Mouse (Mus musculus): ENCODE results near the gene Gm3476. TPM values are rescaled to one million over a fixed set of nuclear protein-coding genes. Genes with fewer than 3 reads are reported as not detected.
"Not testable (repeated sequence)": the region's sequence is repeated elsewhere in the genome, so short reads cannot be mapped to it uniquely, and the experiment has no call there.

The Gm3476 gene
- not detected for total RNA-seq (2022)

DNA sequence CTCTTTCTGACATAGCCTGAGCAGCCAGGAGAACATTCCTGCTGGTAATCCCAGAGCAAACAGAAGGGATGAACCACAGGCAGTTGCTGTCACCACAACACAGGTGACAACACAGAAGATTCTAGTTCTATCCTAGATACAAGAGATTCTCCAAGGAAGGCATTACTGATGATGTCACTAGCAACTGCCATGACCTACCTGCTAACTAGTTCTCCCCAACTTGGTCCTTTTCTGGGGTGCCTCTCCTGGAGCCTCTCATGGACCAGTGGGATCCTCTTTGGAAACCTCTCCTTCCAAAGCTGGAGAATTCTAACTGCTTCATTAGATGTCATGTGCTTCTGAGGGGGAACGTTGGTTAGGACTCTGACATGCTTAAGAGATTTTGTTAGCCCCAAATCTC lies at the start of gene Gm3476:
TSS of gene Gm3476 (minus strand) at position 101 of the 400 bp plus-strand sequence.
- DNase-seq, result not testable (repeated sequence)

GRCm38 (mm10) chr14:6163538-6163937 lies 37.9 kb upstream of the Gm3476 start:
- DNase-seq, result not testable (repeated sequence)

DNA sequence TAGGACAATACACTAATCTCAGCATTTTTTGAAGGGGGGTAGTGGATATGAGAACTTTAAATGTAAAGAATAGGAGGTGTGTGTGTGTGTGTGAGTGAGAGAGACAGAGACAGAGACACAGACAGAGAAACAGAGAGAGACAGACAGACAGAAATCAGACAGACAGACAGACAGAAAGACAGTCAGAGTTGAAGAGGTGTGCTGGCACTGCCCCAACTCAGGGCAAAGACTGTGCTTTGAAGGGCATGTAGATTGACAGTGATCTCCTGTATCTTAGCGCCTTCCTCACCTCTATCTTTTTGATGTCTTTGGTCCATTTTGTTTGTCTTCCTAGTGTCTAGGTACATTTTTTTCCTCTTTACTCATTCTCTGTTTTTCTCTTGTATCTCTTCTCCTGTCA lies 35.5 kb upstream of the Gm3476 start:
- DNase-seq, result not testable (repeated sequence)

- DNase-seq, result peak; percentile 1
Measured at GRCm38 (mm10) chr14:6108272-6108925, 17.2 kb downstream of the Gm3476 start, which contains the start of gene Gm3468. Gene Gm3468, minus strand, starts transcription at chr14:6108665.

- DNase-seq, result not testable (repeated sequence)
Measured at GRCm38 (mm10) chr14:6107500-6107899, 18.1 kb downstream of the Gm3476 start.

DNA sequence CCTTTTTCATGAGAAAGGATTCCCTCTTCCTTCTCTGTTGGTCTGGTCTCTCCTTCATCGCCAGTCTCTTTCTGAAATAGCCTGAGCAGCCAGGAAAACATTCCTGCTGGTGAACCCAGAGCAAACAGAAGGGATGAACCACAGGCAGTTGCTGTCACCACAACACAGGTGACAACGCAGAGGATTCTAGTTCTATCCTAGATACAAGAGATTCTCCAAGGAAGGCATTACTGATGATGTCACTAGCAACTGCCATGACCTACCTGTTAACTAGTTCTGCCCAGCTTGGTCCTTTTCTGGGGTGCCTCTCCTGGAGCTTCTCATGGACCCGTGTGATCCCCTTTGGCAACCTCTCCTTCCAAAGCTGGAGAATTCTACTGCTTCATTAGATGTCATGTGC lies 31.8 kb downstream of the Gm3476 start, which contains the start of gene Gm8206:
TSS of gene Gm8206 (minus strand) at position 101 of the 400 bp plus-strand sequence.
- DNase-seq, result not testable (repeated sequence)

- DNase-seq, result not testable (repeated sequence)
Measured at GRCm38 (mm10) chr14:6058167-6058566, 67.4 kb downstream of the Gm3476 start, which contains the start of gene Gm6337. Gene Gm6337, minus strand, starts transcription at chr14:6058267.

Other genes with a start within 250 kb of the Gm3476 start
- gene Gm8237, start 245.4 kb downstream of the Gm3476 start, total RNA-seq (2022), result under 1 TPM in 1 of 4 experiments, not detected in 3; 0.35 TPM
- under 1 TPM in 2 of 4 experiments, not detected in 2; 0.22 to 0.59 TPM for gene Gm3248, start 164.1 kb downstream of the Gm3476 start, total RNA-seq (2022)
- not detected for gene Gm3453, start 146.7 kb downstream of the Gm3476 start, total RNA-seq (2022)
- not detected for gene Gm6337, start 67.5 kb downstream of the Gm3476 start, total RNA-seq (2022)
- under 1 TPM in 2 of 4 experiments, not detected in 2; 0.31 to 0.34 TPM for gene Gm8206, start 31.9 kb downstream of the Gm3476 start, total RNA-seq (2022)
- under 1 TPM in 2 of 4 experiments, not detected in 2; 0.43 to 0.48 TPM for gene Gm3468, start 17.1 kb downstream of the Gm3476 start, total RNA-seq (2022)
- gene Gm21560, start 93.5 kb upstream of the Gm3476 start, total RNA-seq (2022), result not detected
- under 1 TPM in 2 of 4 experiments, not detected in 2; 0.31 to 0.92 TPM for gene Gm3411, start 161.4 kb upstream of the Gm3476 start, total RNA-seq (2022)
- not detected for gene Gm21103, start 179.0 kb upstream of the Gm3476 start, total RNA-seq (2022)
- not detected for gene Gm3618, start 217.9 kb upstream of the Gm3476 start, total RNA-seq (2022)